Mouse (Mus musculus) midbrain, embryonic 14.5 days (tissue): ENCODE measurements at regions not wholly inside any gene's neighbourhood (a gene's known extent, or its start where the extent isn't known, plus 50 kb on each side); places are given as distances from the start of the nearest gene placed in this dataset.
A peak's percentile ranks its signal among the peaks of the same experiment; 100 is the strongest.

Experiments used
- ATAC-seq: fragments of 200-750 bp; cut with Nextera tagmentation; 2 replicates; pipeline ENCODE4 v1.8.0; 2017; ENCODE audit warnings: moderate number of reproducible peaks, moderate library complexity; ENCODE audit not compliant: low FRiP score, low TSS enrichment
- DNase-seq: peaks from one replicate; pipeline ENCODE4 v3.0.0-alpha.2; 2015
- H3K27ac ChIP-seq: fragments of 300-500 bp; sonication (generic); replicated peaks from 2 replicates; pipeline ENCODE4 v1.5.1; 2014; ENCODE audit warnings: mild to moderate bottlenecking, low read depth, low read length, moderate library complexity
- H3K27me3 ChIP-seq: fragments of 300-500 bp; sonication (generic); 2 replicates; pipeline ENCODE4 v1.6.1; 2014; ENCODE audit warnings: low read length, control low read depth, mixed read lengths; ENCODE audit not compliant: control insufficient read depth, insufficient read depth
- H3K36me3 ChIP-seq: fragments of 300-500 bp; sonication (generic); 2 replicates; pipeline ENCODE4 v1.6.1; 2014; ENCODE audit warnings: low read length, control low read depth; ENCODE audit not compliant: control insufficient read depth, insufficient read depth
- H3K4me1 ChIP-seq: fragments of 300-500 bp; sonication (generic); 2 replicates; pipeline ENCODE4 v1.6.1; 2014; ENCODE audit warnings: mild to moderate bottlenecking, antibody characterized with exemption, low read length, control low read depth; ENCODE audit not compliant: control insufficient read depth, insufficient read depth
- H3K4me2 ChIP-seq: fragments of 300-500 bp; sonication (generic); 2 replicates; pipeline ENCODE4 v1.6.1; 2014; ENCODE audit warnings: mild to moderate bottlenecking, low read length, moderate library complexity
- H3K4me3 ChIP-seq: fragments of 300-500 bp; sonication (generic); replicated peaks from 2 replicates; pipeline ENCODE4 v1.5.1; 2014; ENCODE audit warnings: low read depth, low read length
- H3K9ac ChIP-seq: fragments of 300-500 bp; sonication (generic); replicated peaks from 2 replicates; pipeline ENCODE4 v1.6.1; 2014; ENCODE audit warnings: mild to moderate bottlenecking, low read length, moderate library complexity
- H3K9me3 ChIP-seq: fragments of 300-500 bp; sonication (generic); 2 replicates; pipeline ENCODE4 v1.6.1; 2016; ENCODE audit warnings: low read length, control low read depth, mixed read lengths; ENCODE audit not compliant: control insufficient read depth
- WGBS: fragments of 180-500 bp; shearing (Covaris S2); extraction: QIAGEN DNeasy Blood & Tissue Kit; methylation state at CpG from one replicate; pipeline ENCODE4 v1.1.7; 2014; 5-methylcytosine and 5-hydroxymethylcytosine counted together

GRCm38 (mm10) chr10:117480456-117480850, 100.6 kb upstream of the Cpsf6 start:
- Histone ChIP-seq H3K27me3 (peaks cover 8% of the 10 kb centered on the region; the same call in 1 of the 2 replicates), H3K9me3 (no peaks in the 10 kb centered on the region), H3K27ac (no peak overlapping the region), H3K4me2 (no peak overlapping the region), H3K9ac (no peak overlapping the region), H3K4me1 (peaks cover 7% of the 10 kb centered on the region; the same call in 1 of the 2 replicates), H3K4me3 (no peak overlapping the region), H3K36me3 (no peaks in the 10 kb centered on the region)
- DNase-seq (no peak), ATAC-seq (no peak)
- WGBS: 87% methylated on average over 5 of the region's 5 CpGs

- no peak overlapping the region for H3K4me2 ChIP-seq
- H3K4me1 ChIP-seq: peaks cover 7% of the 10 kb centered on the region; the same call in 1 of the 2 replicates
- H3K36me3 ChIP-seq: no peaks in the 10 kb centered on the region
- no peak overlapping the region for H3K9ac ChIP-seq
- DNase-seq (no peak), ATAC-seq (no peak)
- no peak overlapping the region for H3K4me3 ChIP-seq
- 84% methylated on average over 12 of the region's 12 CpGs for WGBS
- no peaks in the 10 kb centered on the region for H3K9me3 ChIP-seq
- H3K27me3 ChIP-seq: peaks cover 8% of the 10 kb centered on the region; the same call in 1 of the 2 replicates
- H3K27ac ChIP-seq: no peak overlapping the region
Measured at GRCm38 (mm10) chr10:117479721-117480455, 100.1 kb upstream of the Cpsf6 start.

- H3K4me2 ChIP-seq: no peak overlapping the region
- 59% methylated on average over 4 of the region's 4 CpGs for WGBS
Measured at GRCm38 (mm10) chr10:117478931-117479280, 99.1 kb upstream of the Cpsf6 start.

GRCm38 (mm10) chr10:117478202-117478930, 98.6 kb upstream of the Cpsf6 start:
- H3K27me3 ChIP-seq: peaks cover 8% of the 10 kb centered on the region; the same call in 1 of the 2 replicates

More at GRCm38 (mm10) chr10:117478931-117479280, 99.1 kb upstream of the Cpsf6 start:
- no peak overlapping the region for H3K4me3 ChIP-seq
- H3K27ac ChIP-seq: no peak overlapping the region
- peaks cover 7% of the 10 kb centered on the region; the same call in 1 of the 2 replicates for H3K4me1 ChIP-seq
- H3K9me3 ChIP-seq: no peaks in the 10 kb centered on the region; the same call in 1 of the 2 replicates
- H3K9ac ChIP-seq: no peak overlapping the region
- peaks cover 8% of the 10 kb centered on the region; the same call in 1 of the 2 replicates for H3K27me3 ChIP-seq
- ATAC-seq (no peak), DNase-seq (no peak)
- H3K36me3 ChIP-seq: no peaks in the 10 kb centered on the region

GRCm38 (mm10) chr10:117477331-117478201, 97.8 kb upstream of the Cpsf6 start:
- H3K27me3 ChIP-seq: peaks cover 8% of the 10 kb centered on the region; the same call in 1 of the 2 replicates
- H3K9me3 ChIP-seq: no peaks in the 10 kb centered on the region; the same call in 1 of the 2 replicates
- H3K36me3 ChIP-seq: no peaks in the 10 kb centered on the region
- peak overlapping the region; percentile 26 for H3K4me3 ChIP-seq
- H3K4me2 ChIP-seq: peak overlapping the region; percentile 48
- 41% methylated on average over 12 of the region's 12 CpGs for WGBS
- ATAC-seq: no peak
- peak overlapping the region; percentile 71 for H3K27ac ChIP-seq
- no peak for DNase-seq
- peak overlapping the region; percentile 34 for H3K9ac ChIP-seq
- H3K4me1 ChIP-seq: peaks cover 7% of the 10 kb centered on the region; the same call in 1 of the 2 replicates

More at GRCm38 (mm10) chr10:117478202-117478930, 98.6 kb upstream of the Cpsf6 start:
- Histone ChIP-seq H3K4me1 (peaks cover 7% of the 10 kb centered on the region; the same call in 1 of the 2 replicates), H3K9ac (peak overlapping the region; percentile 34), H3K4me3 (peak overlapping the region; percentile 26), H3K4me2 (peak overlapping the region; percentile 48), H3K36me3 (no peaks in the 10 kb centered on the region), H3K9me3 (no peaks in the 10 kb centered on the region; the same call in 1 of the 2 replicates), H3K27ac (peak overlapping the region; percentile 71)
- WGBS: 20% methylated on average over 23 of the region's 23 CpGs
- DNase-seq: peak; percentile 79
- peak; percentile 55; the same call in 1 of the 2 replicates for ATAC-seq

- peaks cover 5% of the 10 kb centered on the region; the same call in 1 of the 2 replicates for H3K27me3 ChIP-seq
- no peak overlapping the region for H3K4me2 ChIP-seq
- DNase-seq (no peak), ATAC-seq (no peak)
- no peak overlapping the region for H3K9ac ChIP-seq
- H3K27ac ChIP-seq: no peak overlapping the region
- 85% methylated on average over 13 of the region's 13 CpGs for WGBS
- H3K4me3 ChIP-seq: no peak overlapping the region
- no peaks in the 10 kb centered on the region; the same call in 1 of the 2 replicates for H3K9me3 ChIP-seq
- H3K4me1 ChIP-seq: peaks cover 7% of the 10 kb centered on the region; the same call in 1 of the 2 replicates
- H3K36me3 ChIP-seq: no peaks in the 10 kb centered on the region
Measured at GRCm38 (mm10) chr10:117475086-117475945, 95.5 kb upstream of the Cpsf6 start.

GRCm38 (mm10) chr10:117474351-117475085, 94.7 kb upstream of the Cpsf6 start:
- Histone ChIP-seq H3K4me1 (peaks cover 7% of the 10 kb centered on the region; the same call in 1 of the 2 replicates), H3K9ac (no peak overlapping the region), H3K4me2 (no peak overlapping the region), H3K9me3 (no peaks in the 10 kb centered on the region; the same call in 1 of the 2 replicates), H3K4me3 (no peak overlapping the region), H3K27me3 (no peaks in the 10 kb centered on the region), H3K36me3 (no peaks in the 10 kb centered on the region), H3K27ac (no peak overlapping the region)
- ATAC-seq (no peak), DNase-seq (no peak)
- 89% methylated on average over 4 of the region's 4 CpGs for WGBS
